Mouse (Mus musculus) CH12.LX (cell line): ENCODE results near the gene Hist1h1c.

Source experiments
- BHLHE40 ChIP-seq: IDR thresholded peaks from 2 replicates; pipeline ENCODE4 v1.6.1; 2011; ENCODE audit warnings: mild to moderate bottlenecking, low read depth, low read length, improper control_type of control experiment
- CHD2 ChIP-seq: IDR thresholded peaks from 2 replicates; pipeline ENCODE4 v1.6.1; 2011; ENCODE audit warnings: low read length, improper control_type of control experiment
- CTCF ChIP-seq, 2 experiments: IDR thresholded peaks in 1 of 2; conservative IDR thresholded peaks in 1 of 2; 2 replicates each; pipeline ENCODE4 v1.5.1; 2011 to 2012; ENCODE audit warnings: low read depth in 2 of 2, low read length in 2 of 2, improper control_type of control experiment in 1 of 2, inconsistent platforms in 1 of 2, mild to moderate bottlenecking in 1 of 2, moderate library complexity in 1 of 2
- EP300 ChIP-seq: IDR thresholded peaks from 2 replicates; pipeline ENCODE4 v1.6.1; 2011; ENCODE audit warnings: low read length, improper control_type of control experiment
- ETS1 ChIP-seq: conservative IDR thresholded peaks from 2 replicates; pipeline ENCODE4 v1.6.1; 2012; ENCODE audit warnings: low read depth, mild to moderate bottlenecking, inconsistent platforms, low read length, improper control_type of control experiment, moderate library complexity
- HCFC1 ChIP-seq: IDR thresholded peaks from 2 replicates; pipeline ENCODE4 v1.6.1; 2012; ENCODE audit warnings: low read depth, mild to moderate bottlenecking, inconsistent platforms, low read length, improper control_type of control experiment
- KAT2A ChIP-seq: IDR thresholded peaks from 2 replicates; pipeline ENCODE4 v1.6.1; 2012; ENCODE audit warnings: low read length, improper control_type of control experiment, inconsistent platforms; ENCODE audit not compliant: insufficient replicate concordance
- MAFK ChIP-seq: IDR thresholded peaks from 2 replicates; pipeline ENCODE4 v1.6.1; 2011; ENCODE audit warnings: low read length, improper control_type of control experiment; ENCODE audit not compliant: insufficient replicate concordance
- MXI1 ChIP-seq: IDR thresholded peaks from 2 replicates; pipeline ENCODE4 v1.6.1; 2011; ENCODE audit warnings: mild to moderate bottlenecking, low read depth, low read length, improper control_type of control experiment
- MYC ChIP-seq: IDR thresholded peaks from 2 replicates; pipeline ENCODE4 v1.6.1; 2011; ENCODE audit warnings: low read depth, mild to moderate bottlenecking, improper control_type of control experiment, low read length
- POLR2A ChIP-seq: IDR thresholded peaks from 2 replicates; pipeline ENCODE4 v1.6.1; 2011; ENCODE audit warnings: low read depth, mild to moderate bottlenecking, improper control_type of control experiment, low read length
- SMC3 ChIP-seq: IDR thresholded peaks from 2 replicates; pipeline ENCODE4 v1.6.1; 2011; ENCODE audit warnings: low read depth, low read length, improper control_type of control experiment
- USF1 ChIP-seq: IDR thresholded peaks from 2 replicates; pipeline ENCODE4 v1.6.1; 2014; ENCODE audit warnings: low read depth, mild to moderate bottlenecking, inconsistent platforms, low read length, improper control_type of control experiment
- ZC3H11A ChIP-seq: IDR thresholded peaks from 2 replicates; pipeline ENCODE4 v1.6.1; 2012; ENCODE audit warnings: low read depth, mild to moderate bottlenecking, inconsistent platforms, low read length, improper control_type of control experiment

DNA sequence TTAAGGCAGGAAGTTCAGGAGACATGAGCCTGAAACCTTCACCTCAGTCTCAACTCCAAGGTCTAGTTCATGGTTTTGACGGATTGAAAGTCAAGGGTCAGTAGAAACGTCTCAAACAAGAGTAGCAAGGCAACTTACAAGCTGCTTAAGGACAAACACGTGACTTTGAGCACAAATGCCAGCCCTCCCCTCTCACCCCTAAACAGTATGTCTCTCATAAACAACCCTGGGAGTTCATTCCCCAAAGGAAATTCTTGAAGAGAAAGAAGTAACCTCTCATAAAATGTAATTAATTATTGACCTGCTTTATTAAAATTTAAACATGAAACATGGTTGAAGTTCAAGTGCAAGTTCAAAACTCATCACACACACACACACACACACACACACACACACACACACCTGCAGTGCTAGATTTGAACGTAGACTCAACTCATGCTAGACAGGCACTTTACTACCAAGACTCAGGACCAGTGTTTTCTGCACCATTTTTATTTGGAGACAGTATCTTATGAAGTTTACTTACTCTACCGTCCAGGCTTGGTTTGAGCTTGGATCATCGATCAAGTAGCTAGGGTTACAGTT lies 44.7 kb upstream of the Hist1h1c start:
- TF ChIP-seq USF1: no peak
- no peak for TF ChIP-seq CTCF (conservative IDR thresholded peaks at IDR 0.05 in 1 of 2, IDR thresholded peaks at IDR 0.05 in 1 of 2; ENCODE audit: low read depth in 2 of 2, low read length in 2 of 2)
- no peak for TF ChIP-seq EP300
- TF ChIP-seq MYC: no peak
- no peak for TF ChIP-seq POLR2A
- no peak for TF ChIP-seq KAT2A
- no peak for TF ChIP-seq MAFK
- no peak for TF ChIP-seq SMC3
- TF ChIP-seq ZC3H11A: no peak
- no peak for TF ChIP-seq ETS1
- no peak for TF ChIP-seq MXI1
- TF ChIP-seq HCFC1: no peak
- no peak for TF ChIP-seq CHD2
- TF ChIP-seq BHLHE40: no peak
